Mouse (Mus musculus) hindbrain, embryonic 16.5 days (tissue): ENCODE data around the gene Pla2g2c. TPM values are rescaled to one million over a fixed set of nuclear protein-coding genes. Genes with fewer than 3 reads are reported as not detected.
A peak's percentile ranks its signal among the peaks of the same experiment; 100 is the strongest.

Source experiments
- ATAC-seq: fragments of 200-750 bp; cut with Nextera tagmentation; 2 replicates; pipeline ENCODE4 v1.8.0; 2017; ENCODE audit warnings: moderate TSS enrichment, moderate library complexity
- H3K27ac ChIP-seq: fragments of 300-500 bp; sonication (generic); 2 replicates; pipeline ENCODE4 v1.5.1; 2014; ENCODE audit warnings: low read depth, mild to moderate bottlenecking, control low read depth, low read length, moderate library complexity
- H3K27me3 ChIP-seq: fragments of 300-500 bp; sonication (generic); replicated peaks from 2 replicates; pipeline ENCODE4 v1.6.1; 2014; ENCODE audit warnings: low read length; ENCODE audit not compliant: control insufficient read depth, insufficient read depth
- H3K36me3 ChIP-seq: fragments of 300-500 bp; sonication (generic); 2 replicates; pipeline ENCODE4 v1.6.1; 2014; ENCODE audit warnings: mild to moderate bottlenecking, low read length, moderate library complexity, mixed read lengths; ENCODE audit not compliant: control insufficient read depth, insufficient read depth
- H3K4me1 ChIP-seq: fragments of 300-500 bp; sonication (generic); 2 replicates; pipeline ENCODE4 v1.6.1; 2014; ENCODE audit warnings: low read depth, low read length; ENCODE audit not compliant: control insufficient read depth, insufficient read depth
- H3K4me2 ChIP-seq: fragments of 300-500 bp; sonication (generic); 2 replicates; pipeline ENCODE4 v1.6.1; 2014; ENCODE audit warnings: mild to moderate bottlenecking, low read length, control low read depth, moderate library complexity
- H3K4me3 ChIP-seq: fragments of 300-500 bp; sonication (generic); 2 replicates; pipeline ENCODE4 v1.5.1; 2014; ENCODE audit warnings: mild to moderate bottlenecking, low read length, control low read depth, moderate library complexity
- H3K9ac ChIP-seq: fragments of 300-500 bp; sonication (generic); 2 replicates; pipeline ENCODE4 v1.6.1; 2014; ENCODE audit warnings: low read depth, mild to moderate bottlenecking, control low read depth, low read length, moderate library complexity
- H3K9me3 ChIP-seq: fragments of 300-500 bp; sonication (generic); 2 replicates; pipeline ENCODE4 v1.6.1; 2014; ENCODE audit warnings: mild to moderate bottlenecking, low read length, moderate library complexity; ENCODE audit not compliant: control insufficient read depth
- WGBS: fragments of 180-500 bp; shearing (Covaris S2); extraction: QIAGEN DNeasy Blood & Tissue Kit; methylation state at CpG from one replicate; pipeline ENCODE4 v1.1.7; 2014; 5-methylcytosine and 5-hydroxymethylcytosine counted together
- polyA plus RNA-seq: library from polyadenylated mRNA; unstranded; fragments of >200 nt; fragmentation: Nextera tagmentation; extraction: Ambion mirVana; gene quantifications from 2 replicates; pipeline ENCODE4 v1.2.1, GENCODE M21; 2015

Pla2g2c gene
- polyA plus RNA-seq, 1 experiment from 2014 or later = 0.36 TPM

- no peaks in the 10 kb centered on the region for H3K27me3 ChIP-seq
- WGBS = 86% methylated on average over 8 of the region's 8 CpGs
- no peak overlapping the region for H3K9ac ChIP-seq
- no peaks in the 10 kb centered on the region for H3K36me3 ChIP-seq
- no peak overlapping the region for H3K4me2 ChIP-seq
- H3K4me3 ChIP-seq = no peak overlapping the region
- H3K27ac ChIP-seq = no peak overlapping the region
- H3K9me3 ChIP-seq = no peaks in the 10 kb centered on the region
- no peaks in the 10 kb centered on the region for H3K4me1 ChIP-seq
- ATAC-seq = no peak
Observed at GRCm38 (mm10) chr4:138702528-138702927, 22.1 kb upstream of the Pla2g2c start.

- H3K4me2 ChIP-seq = no peak overlapping the region
- no peaks in the 10 kb centered on the region for H3K9me3 ChIP-seq
- 55% methylated on average over 7 of the region's 7 CpGs for WGBS
- H3K4me3 ChIP-seq = no peak overlapping the region
- no peaks in the 10 kb centered on the region for H3K4me1 ChIP-seq
- no peaks in the 10 kb centered on the region for H3K27me3 ChIP-seq
- H3K9ac ChIP-seq = no peak overlapping the region
- no peak for ATAC-seq
- no peaks in the 10 kb centered on the region for H3K36me3 ChIP-seq
- H3K27ac ChIP-seq = no peak overlapping the region
Observed at GRCm38 (mm10) chr4:138703591-138703990, 21.0 kb upstream of the Pla2g2c start.

GRCm38 (mm10) chr4:138704169-138704568 is 20.4 kb upstream of the Pla2g2c start:
- Histone ChIP-seq H3K4me3 (no peak overlapping the region), H3K27ac (no peak overlapping the region)
- ATAC-seq = no peak

DNA sequence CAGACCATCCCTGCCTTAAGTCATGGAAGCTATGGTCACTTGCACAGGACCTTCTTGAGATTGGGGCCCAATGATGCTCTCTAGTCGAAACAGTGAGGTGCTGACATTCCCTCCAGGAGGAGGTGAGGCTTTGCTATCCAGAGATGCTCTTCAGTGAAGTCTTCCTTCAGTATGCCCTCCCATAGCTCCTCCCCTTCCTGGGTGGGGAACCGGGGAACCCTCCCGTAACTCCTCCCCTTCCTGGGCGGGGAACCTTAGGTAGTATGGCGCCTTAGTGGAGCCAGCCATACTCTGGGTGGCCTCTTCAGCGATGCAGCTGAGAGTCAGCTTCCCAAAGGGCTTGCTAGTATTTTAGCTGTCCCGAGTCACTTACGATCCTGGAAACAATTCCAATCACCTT is 18.0 kb upstream of the Pla2g2c start:
- H3K27me3 ChIP-seq = no peaks in the 10 kb centered on the region
- H3K27ac ChIP-seq = no peak overlapping the region
- 94% methylated on average over 8 of the region's 8 CpGs for WGBS
- no peaks in the 10 kb centered on the region for H3K9me3 ChIP-seq
- H3K9ac ChIP-seq = no peak overlapping the region
- no peaks in the 10 kb centered on the region for H3K36me3 ChIP-seq
- peaks cover 16% of the 10 kb centered on the region for H3K4me1 ChIP-seq
- no peak overlapping the region for H3K4me2 ChIP-seq
- no peak overlapping the region for H3K4me3 ChIP-seq
- ATAC-seq = no peak

More at GRCm38 (mm10) chr4:138704169-138704568, 20.4 kb upstream of the Pla2g2c start:
- H3K9me3 ChIP-seq = no peaks in the 10 kb centered on the region
- no peak overlapping the region for H3K9ac ChIP-seq
- 91% methylated on average over 4 of the region's 4 CpGs for WGBS
- peaks cover 3% of the 10 kb centered on the region for H3K4me1 ChIP-seq
- no peak overlapping the region for H3K4me2 ChIP-seq
- no peaks in the 10 kb centered on the region for H3K27me3 ChIP-seq
- H3K36me3 ChIP-seq = no peaks in the 10 kb centered on the region

GRCm38 (mm10) chr4:138708636-138709035 is 16.0 kb upstream of the Pla2g2c start:
- ATAC-seq = no peak
- Histone ChIP-seq H3K4me2 (no peak overlapping the region), H3K36me3 (no peaks in the 10 kb centered on the region), H3K27ac (no peak overlapping the region), H3K9me3 (no peaks in the 10 kb centered on the region), H3K9ac (no peak overlapping the region), H3K4me3 (no peak overlapping the region), H3K4me1 (peaks cover 16% of the 10 kb centered on the region), H3K27me3 (no peaks in the 10 kb centered on the region)
- WGBS = 10% methylated on average over 7 of the region's 7 CpGs

GRCm38 (mm10) chr4:138709246-138709645 is 15.3 kb upstream of the Pla2g2c start:
- no peak overlapping the region for H3K9ac ChIP-seq
- no peak overlapping the region for H3K4me3 ChIP-seq
- 83% methylated on average over 11 of the region's 11 CpGs for WGBS
- H3K36me3 ChIP-seq = no peaks in the 10 kb centered on the region
- no peak overlapping the region for H3K4me2 ChIP-seq
- no peaks in the 10 kb centered on the region for H3K27me3 ChIP-seq
- no peaks in the 10 kb centered on the region for H3K9me3 ChIP-seq
- ATAC-seq = no peak
- peaks cover 16% of the 10 kb centered on the region for H3K4me1 ChIP-seq
- no peak overlapping the region for H3K27ac ChIP-seq

GRCm38 (mm10) chr4:138709944-138710343 is 14.6 kb upstream of the Pla2g2c start:
- Histone ChIP-seq H3K4me2 (no peak overlapping the region), H3K9ac (no peak overlapping the region), H3K9me3 (no peaks in the 10 kb centered on the region), H3K36me3 (no peaks in the 10 kb centered on the region), H3K4me3 (no peak overlapping the region), H3K27me3 (no peaks in the 10 kb centered on the region), H3K4me1 (peaks cover 16% of the 10 kb centered on the region), H3K27ac (peak overlapping the region; percentile 74)
- ATAC-seq = peak; percentile 57; the same call in 1 of the 2 replicates
- 43% methylated on average over 7 of the region's 7 CpGs for WGBS

- Histone ChIP-seq H3K9me3 (no peaks in the 10 kb centered on the region), H3K4me3 (no peak overlapping the region), H3K9ac (no peak overlapping the region; the same call in 1 of the 2 replicates), H3K4me2 (no peak overlapping the region), H3K36me3 (no peaks in the 10 kb centered on the region), H3K27ac (peak overlapping the region; percentile 74), H3K4me1 (peaks cover 16% of the 10 kb centered on the region), H3K27me3 (no peaks in the 10 kb centered on the region)
- peak; percentile 72 for ATAC-seq
- 43% methylated on average over 11 of the region's 11 CpGs for WGBS
Observed at GRCm38 (mm10) chr4:138710633-138711032, 14.0 kb upstream of the Pla2g2c start.

DNA sequence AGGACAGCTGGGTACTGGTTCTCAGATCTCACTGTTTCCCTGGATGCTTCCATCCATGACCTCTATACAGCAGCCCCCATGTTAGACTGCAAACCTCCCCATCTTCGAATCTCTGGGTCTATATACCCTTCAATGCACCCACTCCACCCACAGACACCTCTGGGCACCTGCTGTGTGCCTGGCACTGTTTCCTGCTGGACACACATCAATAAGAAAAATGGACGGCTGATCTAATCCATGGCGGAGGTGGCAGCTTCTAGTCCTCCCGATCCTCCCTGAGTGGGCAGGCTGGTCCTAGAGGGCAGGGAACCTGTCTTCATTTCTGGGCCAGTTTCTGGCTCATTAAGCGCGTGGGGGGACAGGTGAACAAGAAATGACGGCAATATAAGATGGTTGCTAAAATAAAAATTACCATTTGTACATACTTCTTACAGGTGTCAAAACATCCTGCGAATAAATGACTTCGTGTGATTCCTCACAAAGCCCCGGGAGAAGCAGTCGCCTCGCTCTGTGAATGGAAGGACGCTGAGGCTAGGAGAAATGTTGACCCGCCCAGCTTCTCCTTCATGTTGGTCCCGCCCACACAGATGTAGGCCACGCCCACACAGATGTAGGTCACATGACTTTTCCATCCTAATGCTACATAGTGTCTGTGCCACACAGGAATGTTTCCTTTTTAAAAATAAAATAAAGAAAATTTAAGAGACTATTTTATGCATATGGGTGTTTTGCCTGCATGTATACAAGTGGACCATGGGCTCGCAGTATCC is 13.4 kb upstream of the Pla2g2c start:
- H3K4me3 ChIP-seq = no peak overlapping the region
- H3K36me3 ChIP-seq = no peaks in the 10 kb centered on the region
- 63% methylated on average over 17 of the region's 17 CpGs for WGBS
- H3K4me1 ChIP-seq = peaks cover 16% of the 10 kb centered on the region
- H3K27ac ChIP-seq = peak overlapping the region; percentile 74
- H3K9ac ChIP-seq = no peak overlapping the region; the same call in 1 of the 2 replicates
- H3K9me3 ChIP-seq = no peaks in the 10 kb centered on the region
- H3K4me2 ChIP-seq = no peak overlapping the region
- ATAC-seq = peak; percentile 24; the same call in 1 of the 2 replicates
- H3K27me3 ChIP-seq = no peaks in the 10 kb centered on the region
